Mouse (Mus musculus) lung, postnatal 36 days (tissue): ENCODE data around the gene Glt8d2.

Experiments used
- DNase-seq: peaks from one replicate; pipeline ENCODE4 v3.0.0; 2022; ENCODE audit warnings: mixed read lengths

Glt8d2 gene

GRCm38 (mm10) chr10:82690494-82690893 lies at the start of gene Glt8d2:
TSS of gene Glt8d2 (minus strand) at chr10:82690650.
- DNase-seq, result peak; percentile 58

GRCm38 (mm10) chr10:82699296-82699941 lies 9.0 kb upstream of the Glt8d2 start:
- DNase-seq, result peak; percentile 29

DNA sequence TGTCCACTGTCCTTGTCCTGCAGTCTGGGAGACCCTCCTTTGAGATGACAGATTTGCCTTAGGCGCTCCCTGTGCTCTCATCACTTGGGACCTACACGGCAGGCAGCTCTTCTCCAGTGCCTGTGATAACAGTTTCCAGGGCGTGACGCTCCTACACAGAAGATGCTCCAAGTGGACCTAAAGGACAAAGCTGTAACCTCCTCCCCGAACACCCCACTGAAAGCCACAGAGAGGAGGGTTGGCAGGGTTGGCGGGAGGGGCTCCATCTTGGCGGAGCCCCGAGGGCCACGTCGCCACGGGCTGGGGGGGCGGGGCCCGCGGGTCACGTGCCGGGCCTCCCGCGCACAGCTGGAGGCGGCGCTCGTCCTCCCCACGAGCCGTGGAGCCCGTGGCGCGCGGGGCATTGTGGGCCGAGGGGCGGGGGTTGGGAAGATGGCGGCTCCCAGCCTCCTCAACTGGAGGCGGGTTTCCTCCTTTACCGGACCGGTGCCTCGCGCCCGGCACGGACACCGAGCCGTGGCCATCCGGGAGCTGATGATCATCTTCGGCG lies 8.3 kb upstream of the Glt8d2 start:
- peak; percentile 92 for DNase-seq

DNA sequence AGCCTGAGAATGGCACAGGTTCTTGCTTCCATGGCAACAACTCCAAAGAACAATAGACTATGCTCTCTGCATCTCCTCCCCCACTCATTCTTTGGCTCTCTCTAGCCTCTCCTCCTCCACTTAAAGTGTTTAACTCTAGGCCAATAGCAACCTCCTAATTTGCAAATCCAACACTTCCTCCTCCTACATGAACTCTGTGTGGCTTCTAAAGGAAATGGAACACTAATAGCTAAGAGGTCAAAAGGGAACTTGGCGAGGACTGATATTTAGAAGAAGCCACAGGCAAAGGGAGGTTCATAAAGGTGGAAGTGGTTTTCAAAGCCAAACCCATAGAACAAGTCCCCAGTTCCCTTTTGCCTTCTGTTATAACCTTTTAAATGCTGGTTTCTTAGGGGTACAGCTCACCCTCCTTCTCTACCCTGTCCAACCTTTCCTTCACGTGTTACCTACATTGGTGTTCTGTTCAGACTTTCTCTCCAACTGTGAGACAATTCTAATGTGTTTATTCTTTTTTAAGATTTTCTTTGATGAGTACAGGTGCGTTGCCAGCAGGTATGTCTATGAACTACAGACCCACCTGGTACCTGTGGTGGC lies 7.0 kb upstream of the Glt8d2 start:
- DNase-seq, result peak; percentile 81

DNA sequence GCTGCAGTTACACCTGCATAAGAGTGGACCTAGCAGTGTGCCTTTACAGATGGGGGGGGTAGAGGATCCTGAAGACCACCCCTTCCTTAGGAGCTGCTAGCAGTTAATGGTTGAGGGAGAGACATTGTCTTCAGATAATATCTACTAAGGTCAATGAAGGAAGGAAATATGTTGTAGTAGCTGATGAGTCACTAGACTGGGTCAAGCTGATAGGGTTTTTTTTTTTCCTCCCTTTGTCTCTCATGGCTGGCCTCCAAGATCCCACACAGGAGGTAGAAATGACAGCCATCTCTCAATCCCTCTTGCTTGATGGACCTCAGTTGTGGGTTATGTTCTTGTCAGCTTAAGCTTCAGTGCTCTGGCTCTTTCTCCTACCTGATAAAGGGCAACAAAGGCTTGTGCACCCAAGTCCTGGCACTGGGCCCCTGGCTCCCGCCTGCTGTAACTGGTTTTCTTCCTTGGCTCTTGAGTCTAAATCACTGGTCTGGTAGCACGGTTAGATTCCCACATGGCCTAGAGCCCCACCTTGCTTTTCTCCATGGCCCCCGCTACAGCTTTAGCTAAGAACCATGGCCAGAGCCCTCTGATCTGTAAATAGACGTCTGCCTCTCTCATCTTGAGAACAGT lies 6.1 kb upstream of the Glt8d2 start:
- peak; percentile 26 for DNase-seq

DNA sequence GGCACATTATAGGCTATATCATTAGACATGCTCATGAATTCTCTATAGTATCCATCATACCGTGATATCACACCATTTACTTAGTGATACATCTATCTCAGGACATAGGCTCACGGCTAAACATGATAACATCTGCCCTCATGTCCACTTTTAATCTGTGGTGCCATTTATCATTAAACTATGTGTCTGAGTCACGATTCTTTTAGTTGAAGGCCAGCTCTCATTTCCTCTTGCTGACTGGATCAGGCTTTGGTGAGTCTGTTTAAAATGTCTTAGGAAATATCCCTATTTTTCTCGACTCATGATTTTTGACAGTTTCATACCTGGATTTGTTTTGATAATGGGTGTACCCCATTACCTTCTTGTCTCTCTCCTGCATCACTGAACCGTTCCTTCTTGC lies 5.5 kb upstream of the Glt8d2 start, which contains the start of gene Hcfc2:
Hcfc2 (plus strand) TSS at position 205 of the 400 bp plus-strand sequence.
- no peak for DNase-seq

DNA sequence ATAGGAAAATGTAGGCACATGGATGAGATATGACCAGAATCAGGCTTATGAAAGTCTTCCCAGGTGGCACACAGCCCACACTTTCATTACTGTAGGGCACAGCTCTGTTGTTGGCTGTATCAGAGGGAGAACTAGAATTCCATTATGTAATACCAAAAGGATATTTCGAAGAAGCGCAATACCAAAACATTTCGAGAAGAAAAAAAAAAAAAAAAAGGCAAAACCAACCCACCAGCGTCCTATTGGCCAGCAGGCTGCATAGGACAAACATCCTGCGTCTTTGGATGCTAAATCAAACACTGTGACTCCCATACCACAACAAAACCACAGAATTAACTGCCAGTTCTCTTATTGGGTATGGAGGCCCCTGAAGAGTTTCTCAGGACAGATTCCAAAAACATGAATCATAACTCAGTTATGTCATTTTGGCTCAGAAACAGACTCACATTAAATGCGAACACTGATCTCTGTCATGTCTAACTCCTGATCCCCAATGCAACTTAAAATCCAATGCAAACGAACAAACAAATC lies 704 bp downstream of the Glt8d2 start:
- DNase-seq, result peak; percentile 30

- DNase-seq, result no peak
Observed at GRCm38 (mm10) chr10:82685440-82685839, 5.0 kb downstream of the Glt8d2 start.

DNA sequence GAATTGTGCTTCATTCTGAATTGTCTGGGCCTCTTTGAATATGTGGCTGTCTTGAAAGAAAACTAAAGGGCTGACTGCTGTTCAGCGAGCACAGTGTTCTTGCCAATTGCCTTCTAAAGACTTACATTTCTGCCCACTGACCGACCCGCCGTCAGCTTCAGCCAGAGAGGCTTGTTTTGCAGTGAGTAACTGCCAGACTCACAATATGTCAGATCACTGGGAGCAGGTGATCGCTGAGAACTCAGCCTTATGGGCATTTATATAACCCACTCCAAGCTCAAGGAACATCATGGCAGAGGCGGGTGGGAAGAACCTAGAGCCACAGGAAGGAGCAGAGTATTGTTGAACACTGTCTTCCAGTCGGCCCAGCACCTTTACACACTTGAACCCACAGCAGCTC lies 8.8 kb downstream of the Glt8d2 start:
- DNase-seq, result no peak

GRCm38 (mm10) chr10:82680769-82681168 lies 9.7 kb downstream of the Glt8d2 start:
- no peak for DNase-seq

DNA sequence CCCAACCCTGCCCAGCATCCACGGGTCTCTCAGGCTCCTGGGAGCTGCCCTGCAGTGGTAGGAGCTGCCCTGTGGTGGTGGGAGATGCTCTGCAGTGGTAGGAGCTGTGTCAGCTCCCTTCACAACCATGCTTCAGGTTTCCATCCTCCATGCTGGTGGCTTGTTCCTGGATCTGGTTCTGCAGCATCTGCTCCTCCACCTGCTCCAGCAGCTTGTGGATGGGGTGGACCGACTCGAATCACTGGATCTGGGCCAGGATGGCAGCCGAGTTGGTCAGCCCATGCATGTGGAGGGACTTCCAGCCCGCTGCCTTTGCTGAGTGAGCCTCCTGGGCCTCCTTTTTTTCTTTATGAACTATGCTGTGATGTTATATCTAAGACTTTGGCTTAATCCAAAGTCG lies 13.5 kb downstream of the Glt8d2 start:
- no peak for DNase-seq

DNA sequence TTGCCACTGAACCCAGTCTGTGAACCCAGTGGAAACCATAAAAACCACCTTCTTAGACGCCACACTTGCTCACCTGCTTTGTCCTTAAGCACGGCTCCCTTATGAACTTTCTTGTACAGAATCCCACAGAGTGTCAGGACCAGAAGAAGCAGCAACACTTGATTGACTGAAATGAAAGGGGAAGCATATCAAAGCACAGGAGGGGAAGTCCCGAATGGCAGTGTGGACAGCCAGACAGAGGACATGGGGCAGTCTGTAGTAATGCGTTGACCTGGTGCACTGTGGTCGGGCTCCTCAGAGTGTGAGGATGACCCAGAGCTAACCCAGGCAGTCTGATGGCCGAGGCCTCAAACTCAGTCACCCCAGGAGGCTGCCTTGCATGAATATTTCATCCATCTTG lies 20.2 kb downstream of the Glt8d2 start:
- no peak for DNase-seq

- peak; percentile 96 for DNase-seq
Observed at GRCm38 (mm10) chr10:82666436-82667234, 23.8 kb downstream of the Glt8d2 start.

GRCm38 (mm10) chr10:82665951-82666350 lies 24.5 kb downstream of the Glt8d2 start:
- no peak for DNase-seq

GRCm38 (mm10) chr10:82663289-82663688 lies 27.2 kb downstream of the Glt8d2 start:
- DNase-seq, result no peak

GRCm38 (mm10) chr10:82662267-82662990 lies 28.0 kb downstream of the Glt8d2 start:
- no peak for DNase-seq

DNA sequence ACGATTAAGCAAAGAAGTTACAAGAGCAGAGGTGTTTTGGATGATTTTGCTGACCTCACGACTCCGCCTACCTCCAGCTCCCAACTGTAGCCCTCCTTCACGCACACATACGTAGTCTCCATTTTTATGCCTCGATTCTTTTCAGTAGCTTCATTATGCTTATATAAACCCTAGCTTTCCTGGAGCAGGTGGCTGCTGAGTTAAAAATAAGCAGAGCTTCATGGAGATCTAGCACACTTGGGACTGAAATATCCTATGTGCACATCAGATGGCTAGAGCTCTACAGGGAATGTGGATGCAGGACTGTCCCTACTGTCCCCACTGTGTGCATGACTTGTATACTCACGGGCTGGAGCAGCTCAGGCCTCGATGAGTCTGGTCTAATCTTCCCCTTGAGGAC lies 28.6 kb downstream of the Glt8d2 start:
- no peak for DNase-seq

DNA sequence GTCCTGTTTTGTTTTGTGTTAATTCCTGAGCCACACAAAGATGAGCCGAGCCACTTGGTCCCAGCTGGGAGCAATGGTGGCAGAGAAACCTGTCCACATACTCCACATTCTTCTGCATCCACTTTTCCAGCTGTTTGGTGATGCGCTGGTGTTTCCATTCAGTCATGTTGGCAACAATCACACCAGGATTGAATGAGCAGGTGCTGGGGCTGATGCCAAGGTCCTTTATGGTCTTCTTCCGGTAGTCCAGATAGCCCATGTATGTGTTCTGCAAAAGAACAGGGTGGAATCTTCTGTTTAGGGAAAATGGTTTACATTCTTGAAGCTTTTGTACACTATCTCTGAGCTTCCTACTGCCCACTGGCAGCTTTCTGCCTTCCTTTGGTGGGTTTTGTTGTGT lies 35.9 kb downstream of the Glt8d2 start:
- no peak for DNase-seq

DNA sequence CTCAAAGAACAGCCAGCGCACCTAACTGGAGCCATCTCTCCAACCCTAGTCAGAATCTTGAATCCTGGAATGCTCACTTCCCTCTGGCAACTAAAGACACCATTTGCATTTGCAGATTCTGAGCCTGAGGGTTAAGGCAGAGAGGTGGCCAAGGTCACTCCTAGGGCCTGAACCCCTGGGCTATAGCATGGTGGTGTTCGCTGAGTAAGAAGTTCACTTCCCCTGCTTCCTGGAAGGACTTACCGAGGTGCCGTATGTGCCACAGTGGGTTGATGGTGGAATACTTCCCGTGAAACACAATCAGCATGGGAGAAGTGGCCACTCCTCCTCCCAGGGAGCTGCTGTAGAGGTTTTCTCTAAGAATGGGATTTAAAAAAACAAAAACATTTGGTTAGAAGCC lies 37.8 kb downstream of the Glt8d2 start:
- DNase-seq, result no peak

- no peak for DNase-seq
Observed at GRCm38 (mm10) chr10:82651221-82651620, 39.2 kb downstream of the Glt8d2 start.

DNA sequence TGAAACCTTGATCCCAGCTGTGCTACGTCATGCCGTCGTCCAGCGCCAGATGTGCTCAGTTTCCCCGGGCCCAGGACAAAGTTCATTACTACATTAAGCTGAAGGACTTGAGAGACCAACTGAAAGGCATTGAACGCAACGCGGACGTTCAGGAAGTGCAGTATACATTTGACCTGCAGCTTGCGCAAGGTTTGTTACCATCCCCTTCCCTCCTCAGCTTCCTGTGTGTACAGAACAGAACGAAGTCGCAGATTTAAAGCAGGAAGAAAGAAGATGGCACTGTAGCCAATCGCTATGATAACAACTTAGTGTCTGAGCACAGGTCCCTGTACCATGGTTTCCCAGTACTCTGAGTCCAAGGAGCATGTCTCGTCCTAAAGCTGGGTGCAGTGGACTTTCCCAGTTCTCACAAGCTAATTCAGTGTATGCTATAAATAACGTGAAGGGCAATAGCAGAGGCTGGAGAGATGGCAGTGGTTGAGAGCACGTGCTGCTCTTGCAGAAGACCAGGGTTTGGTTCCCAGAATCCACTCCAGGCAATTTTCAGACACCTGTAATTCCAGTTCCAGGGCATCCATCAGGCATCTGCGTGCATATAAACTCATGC lies 43.1 kb downstream of the Glt8d2 start:
- DNase-seq, result no peak

GRCm38 (mm10) chr10:82646083-82646482 lies 44.4 kb downstream of the Glt8d2 start:
- no peak for DNase-seq
